Mouse (Mus musculus) fat pad, adult 2 months (tissue): ENCODE measurements at regions not wholly inside any gene's neighbourhood (a gene's known extent, or its start where the extent isn't known, plus 50 kb on each side); places are given as distances from the start of the nearest gene placed in this dataset.
"Not testable (repeated sequence)": the region's sequence is repeated elsewhere in the genome, so short reads cannot be mapped to it uniquely, and the experiment has no call there.

Experiments
- DNase-seq: peaks from one replicate; pipeline ENCODE4 v3.0.0-alpha.2; 2011; ENCODE audit warnings: low read depth, low spot score; ENCODE audit errors: extremely low read depth

GRCm38 (mm10) chr9:86081873-86082272 is 239.7 kb downstream of the Tpbg start:
- DNase-seq, result no peak

GRCm38 (mm10) chr9:86092998-86093397 is 250.8 kb downstream of the Tpbg start:
- no peak for DNase-seq

GRCm38 (mm10) chr9:86095460-86095859 is 253.3 kb downstream of the Tpbg start:
- DNase-seq, result no peak

- no peak for DNase-seq
These were observed 254.1 kb downstream of the Tpbg start for GRCm38 (mm10) chr9:86096246-86096645.

- DNase-seq, result no peak
These were observed 257.1 kb downstream of the Tpbg start for GRCm38 (mm10) chr9:86099325-86099724.

- DNase-seq, result no peak
These were observed 259.3 kb downstream of the Tpbg start for GRCm38 (mm10) chr9:86101360-86102086.

GRCm38 (mm10) chr9:86103607-86104006 is 261.4 kb downstream of the Tpbg start:
- no peak for DNase-seq

GRCm38 (mm10) chr9:86104664-86105063 is 262.5 kb downstream of the Tpbg start:
- no peak for DNase-seq

- no peak for DNase-seq
These were observed 263.7 kb downstream of the Tpbg start for GRCm38 (mm10) chr9:86105851-86106250.

GRCm38 (mm10) chr9:86109906-86110305 is 267.7 kb downstream of the Tpbg start:
- no peak for DNase-seq

- no peak for DNase-seq
These were observed 277.2 kb downstream of the Tpbg start for GRCm38 (mm10) chr9:86119370-86119769.

GRCm38 (mm10) chr9:86135617-86136016 is 293.4 kb downstream of the Tpbg start:
- not testable (repeated sequence) for DNase-seq

- no peak for DNase-seq
These were observed 303.7 kb downstream of the Tpbg start for GRCm38 (mm10) chr9:86145903-86146302.

- no peak for DNase-seq
These were observed 304.4 kb downstream of the Ube2cbp start for GRCm38 (mm10) chr9:86160316-86160715.

- DNase-seq, result no peak
These were observed 298.2 kb downstream of the Ube2cbp start for GRCm38 (mm10) chr9:86166362-86167067.

- DNase-seq, result no peak
These were observed 294.0 kb downstream of the Ube2cbp start for GRCm38 (mm10) chr9:86170756-86171155.

- DNase-seq, result no peak
These were observed 277.7 kb downstream of the Ube2cbp start for GRCm38 (mm10) chr9:86186751-86187747.

- DNase-seq, result no peak
These were observed 275.9 kb downstream of the Ube2cbp start for GRCm38 (mm10) chr9:86188873-86189272.

GRCm38 (mm10) chr9:86205041-86205440 is 259.7 kb downstream of the Ube2cbp start:
- no peak for DNase-seq

GRCm38 (mm10) chr9:86208334-86208925 is 256.3 kb downstream of the Ube2cbp start:
- DNase-seq, result no peak

GRCm38 (mm10) chr9:86211267-86211666 is 253.5 kb downstream of the Ube2cbp start:
- DNase-seq, result no peak
